Mouse (Mus musculus) cerebellum, adult 2 months (tissue): ENCODE results near the gene Fgd6. TPM values are rescaled to one million over a fixed set of nuclear protein-coding genes. Genes with fewer than 3 reads are reported as not detected.

Experiments used
- DNase-seq, 2 experiments: peaks; one replicate each; pipeline ENCODE4 v3.0.0; 2021
- H3K27ac ChIP-seq: fragments of 200-500 bp; 2 replicates; pipeline ENCODE4 v1.5.1; 2012; ENCODE audit warnings: low read length, control low read depth, inconsistent platforms; ENCODE audit not compliant: insufficient read depth
- H3K27me3 ChIP-seq: fragments of 200-500 bp; 2 replicates; pipeline ENCODE4 v1.6.1; 2012; ENCODE audit warnings: inconsistent platforms, mild to moderate bottlenecking, low read length, moderate library complexity; ENCODE audit not compliant: control insufficient read depth, insufficient read depth
- H3K4me1 ChIP-seq: fragments of 200-500 bp; 2 replicates; pipeline ENCODE4 v1.6.1; 2011; ENCODE audit warnings: low read length; ENCODE audit not compliant: control insufficient read depth, insufficient read depth
- H3K4me3 ChIP-seq: fragments of 200-500 bp; replicated peaks from 2 replicates; pipeline ENCODE3; 2011; ENCODE audit warnings: mild to moderate bottlenecking, low read depth, low read length, control low read depth; ENCODE audit not compliant: insufficient read depth
- CTCF ChIP-seq: fragments of 200-500 bp; IDR thresholded peaks from 2 replicates; pipeline ENCODE4 v1.5.1; 2011; ENCODE audit warnings: low read depth, mild to moderate bottlenecking, control low read depth, low read length, moderate library complexity, borderline replicate concordance; ENCODE audit not compliant: insufficient read depth
- POLR2A ChIP-seq: fragments of 200-500 bp; IDR thresholded peaks from 2 replicates; pipeline ENCODE4 v1.6.1; 2011; ENCODE audit warnings: low read length, control low read depth, borderline replicate concordance; ENCODE audit not compliant: insufficient read depth
- WGBS: fragments of 180-500 bp; shearing (Covaris S2); methylation state at CpG from one replicate; pipeline ENCODE4 v1.1.7; 2018; 5-methylcytosine and 5-hydroxymethylcytosine counted together
- polyA plus RNA-seq: library from polyadenylated mRNA; depleted of rRNA; stranded (reverse); fragments of >200 nt; gene quantifications from 2 replicates; pipeline ENCODE4 v1.2.3, GENCODE M21; 2012

Gene Fgd6
- polyA plus RNA-seq, 1 experiment, result 5.4 TPM

GRCm38 (mm10) chr10:94034876-94035657, 734 bp upstream of the Fgd6 start:
- 1% methylated on average over 30 of the region's 30 CpGs for WGBS
- DNase-seq, result peak in 1 of 2 experiments; percentile 69
- H3K27me3 ChIP-seq, result no peaks in the 10 kb centered on the region
- H3K27ac ChIP-seq, result 0 out of 2 replicates have a peak overlapping the region, but pooled peaks have one; percentile 1
- H3K4me1 ChIP-seq, result peaks cover 3% of the 10 kb centered on the region; the same call in 1 of the 2 replicates
- TF ChIP-seq CTCF, result no peak
- no peak for TF ChIP-seq POLR2A
- peak overlapping the region; percentile 88 for H3K4me3 ChIP-seq

- no peak for DNase-seq
- TF ChIP-seq CTCF (no peak), POLR2A (no peak)
- Histone ChIP-seq H3K27ac (peak overlapping the region; percentile 40), H3K4me1 (peaks cover 3% of the 10 kb centered on the region; the same call in 1 of the 2 replicates), H3K4me3 (peak overlapping the region; percentile 87), H3K27me3 (no peaks in the 10 kb centered on the region)
- under 1% methylated on average over 32 of the region's 32 CpGs for WGBS
Observed at GRCm38 (mm10) chr10:94036375-94036758, 566 bp downstream of the Fgd6 start.

- Histone ChIP-seq H3K4me1 (peaks cover 3% of the 10 kb centered on the region; the same call in 1 of the 2 replicates), H3K27ac (no peak overlapping the region), H3K4me3 (no peak overlapping the region), H3K27me3 (no peaks in the 10 kb centered on the region)
- DNase-seq, result no peak
- TF ChIP-seq POLR2A (no peak), CTCF (no peak)
- WGBS, result 48% methylated on average over 9 of the region's 9 CpGs
Observed at GRCm38 (mm10) chr10:94037196-94037595, 1.4 kb downstream of the Fgd6 start.

GRCm38 (mm10) chr10:94037596-94037995, 1.8 kb downstream of the Fgd6 start:
- Histone ChIP-seq H3K4me1 (peaks cover 3% of the 10 kb centered on the region; the same call in 1 of the 2 replicates), H3K27ac (no peak overlapping the region), H3K4me3 (no peak overlapping the region), H3K27me3 (no peaks in the 10 kb centered on the region)
- DNase-seq, result no peak
- 71% methylated on average over 4 of the region's 4 CpGs for WGBS
- no peak for TF ChIP-seq CTCF
- no peak for TF ChIP-seq POLR2A

GRCm38 (mm10) chr10:94038366-94039260, 2.8 kb downstream of the Fgd6 start:
- no peak overlapping the region for H3K27ac ChIP-seq
- TF ChIP-seq POLR2A (no peak), CTCF (no peak)
- 73% methylated on average over 7 of the region's 7 CpGs for WGBS
- peak in 1 of 2 experiments; percentile 16 for DNase-seq
- H3K4me3 ChIP-seq, result no peak overlapping the region
- no peaks in the 10 kb centered on the region for H3K27me3 ChIP-seq
- peaks cover 3% of the 10 kb centered on the region; the same call in 1 of the 2 replicates for H3K4me1 ChIP-seq

- no peaks in the 10 kb centered on the region; the same call in 1 of the 2 replicates for H3K4me1 ChIP-seq
- no peak for DNase-seq
- TF ChIP-seq CTCF (no peak), POLR2A (no peak)
- 66% methylated on average over 10 of the region's 10 CpGs for WGBS
- H3K27ac ChIP-seq, result no peak overlapping the region
- H3K4me3 ChIP-seq, result no peak overlapping the region
- H3K27me3 ChIP-seq, result no peaks in the 10 kb centered on the region
Observed at GRCm38 (mm10) chr10:94043908-94044307, 8.1 kb downstream of the Fgd6 start.

- peaks cover 3% of the 10 kb centered on the region for H3K4me1 ChIP-seq
- 91% methylated on average over 13 of the region's 13 CpGs for WGBS
- no peak for TF ChIP-seq POLR2A
- TF ChIP-seq CTCF, result peak; percentile 1; the same call in 1 of the 2 replicates
Observed at GRCm38 (mm10) chr10:94045301-94045700, 9.5 kb downstream of the Fgd6 start.

GRCm38 (mm10) chr10:94047024-94047423, 11.2 kb downstream of the Fgd6 start:
- peaks cover 3% of the 10 kb centered on the region for H3K4me1 ChIP-seq
- 60% methylated on average over 1 of the region's 1 CpGs for WGBS
- no peak overlapping the region for H3K27ac ChIP-seq
- DNase-seq, result no peak
- no peaks in the 10 kb centered on the region for H3K27me3 ChIP-seq
- TF ChIP-seq CTCF (no peak), POLR2A (no peak)
- no peak overlapping the region for H3K4me3 ChIP-seq

More at GRCm38 (mm10) chr10:94045301-94045700, 9.5 kb downstream of the Fgd6 start:
- Histone ChIP-seq H3K27ac (no peak overlapping the region), H3K4me3 (no peak overlapping the region), H3K27me3 (no peaks in the 10 kb centered on the region)
- DNase-seq, result no peak
